Mouse (Mus musculus) subcutaneous adipose tissue, adult 2 months (tissue): ENCODE data around the gene 4930556J24Rik. TPM values are rescaled to one million over a fixed set of nuclear protein-coding genes. Genes with fewer than 3 reads are reported as not detected.

ENCODE experiments used
- polyA plus RNA-seq: library from polyadenylated mRNA; depleted of rRNA; stranded (reverse); fragments of >200 nt; gene quantifications from 2 replicates; pipeline ENCODE4 v1.2.3, GENCODE M21; 2012; ENCODE audit warnings: low replicate concordance; rRNA removed

Gene 4930556J24Rik
- not detected in 2 replicates for polyA plus RNA-seq

GRCm38 (mm10) chr11:3976678-3977077 lies at the start of gene 4930556J24Rik:
4930556J24Rik (minus strand) TSS chr11:3976778.

GRCm38 (mm10) chr11:3983291-3983862 lies 6.8 kb upstream of the 4930556J24Rik start, which contains the start of gene Gal3st1:
Gal3st1 (plus strand) TSS chr11:3983636.

GRCm38 (mm10) chr11:3963610-3964415 lies 12.8 kb downstream of the 4930556J24Rik start, which contains the start of gene Pes1:
Pes1 (plus strand) TSS chr11:3963975.

GRCm38 (mm10) chr11:3931511-3932211 lies 44.9 kb downstream of the 4930556J24Rik start, which contains the start of gene Tcn2:
Tcn2 (minus strand) TSS chr11:3932159.

GRCm38 (mm10) chr11:3914109-3914840 lies 62.3 kb downstream of the 4930556J24Rik start, which contains the start of gene Slc35e4:
Slc35e4 (minus strand) TSS chr11:3914664.

GRCm38 (mm10) chr11:3894406-3895281 lies 81.9 kb downstream of the 4930556J24Rik start, which contains the start of the genes 4921536K21Rik and Dusp18:
4921536K21Rik (minus strand) TSS chr11:3895098.
Dusp18 (plus strand) TSS chr11:3895240.

Other genes starting within 250 kb of the 4930556J24Rik start
- 2.4 and 4.8 TPM in 2 replicates for gene Osbp2, start 112.9 kb downstream of the 4930556J24Rik start, polyA plus RNA-seq
- gene 4921536K21Rik, start 81.7 kb downstream of the 4930556J24Rik start, polyA plus RNA-seq = 0.76 and 0.80 TPM in 2 replicates
- 11.0 and 16.4 TPM in 2 replicates for gene Dusp18, start 81.5 kb downstream of the 4930556J24Rik start, polyA plus RNA-seq
- gene Slc35e4, start 62.1 kb downstream of the 4930556J24Rik start, polyA plus RNA-seq = 14.7 and 14.8 TPM in 2 replicates
- gene Tcn2, start 44.6 kb downstream of the 4930556J24Rik start, polyA plus RNA-seq = 208 and 346 TPM in 2 replicates
- 37.2 and 61.0 TPM in 2 replicates for gene Pes1, start 12.8 kb downstream of the 4930556J24Rik start, polyA plus RNA-seq
- gene Gal3st1, start 6.9 kb upstream of the 4930556J24Rik start, polyA plus RNA-seq = 0.49 and 10.0 TPM in 2 replicates
- 0.58 and 1.5 TPM in 2 replicates for gene Sec14l4, start 54.7 kb upstream of the 4930556J24Rik start, polyA plus RNA-seq
- gene Sec14l3, start 88.1 kb upstream of the 4930556J24Rik start, polyA plus RNA-seq = 0.07 TPM in 1 of 2 replicates, not detected in the other
- gene Mtfp1, start 118.7 kb upstream of the 4930556J24Rik start, polyA plus RNA-seq = 13.4 and 16.3 TPM in 2 replicates
- 1.0 and 1.6 TPM in 2 replicates for gene Sec14l2, start 146.6 kb upstream of the 4930556J24Rik start, polyA plus RNA-seq
- gene Rnf215, start 158.4 kb upstream of the 4930556J24Rik start, polyA plus RNA-seq = 37.3 and 38.1 TPM in 2 replicates
- 11.2 and 17.5 TPM in 2 replicates for gene Ccdc157, start 183.5 kb upstream of the 4930556J24Rik start, polyA plus RNA-seq
- 15.5 and 41.9 TPM in 2 replicates for gene Sf3a1, start 183.6 kb upstream of the 4930556J24Rik start, polyA plus RNA-seq
- 40.4 and 54.8 TPM in 2 replicates for gene Tbc1d10a, start 210.0 kb upstream of the 4930556J24Rik start, polyA plus RNA-seq
- gene Castor1, start 241.4 kb upstream of the 4930556J24Rik start, polyA plus RNA-seq = 14.6 and 53.9 TPM in 2 replicates